Mouse (Mus musculus): Measurements from ENCODE around the gene Psors1c2.

Gene Psors1c2

DNA sequence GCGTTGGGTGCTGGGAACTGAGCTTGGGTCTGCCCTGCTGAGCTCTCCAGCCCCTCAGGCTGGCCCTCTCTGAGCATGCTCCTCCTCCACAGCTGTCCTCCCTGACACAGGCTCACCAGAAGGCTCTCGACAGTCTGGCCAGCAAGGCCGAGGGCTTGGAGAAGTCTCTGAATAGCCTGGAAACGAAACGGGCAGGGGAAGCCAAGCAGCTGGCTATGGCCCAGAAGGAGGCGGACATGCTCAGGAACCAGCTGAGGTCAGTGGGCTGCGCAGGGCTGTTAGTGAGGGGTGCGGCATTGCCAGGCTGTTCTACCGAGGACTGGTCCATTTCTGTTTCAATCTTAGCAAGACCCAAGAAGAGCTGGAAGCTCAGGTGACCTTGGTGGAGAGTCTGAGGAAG lies 8.6 kb upstream of the Psors1c2 start:
- DNase-seq = no peak

- DNase-seq = no peak
Observed at GRCm38 (mm10) chr17:35526644-35527043, 6.4 kb upstream of the Psors1c2 start.

- no peak for DNase-seq
Observed at GRCm38 (mm10) chr17:35532360-35532759, 641 bp upstream of the Psors1c2 start.

DNA sequence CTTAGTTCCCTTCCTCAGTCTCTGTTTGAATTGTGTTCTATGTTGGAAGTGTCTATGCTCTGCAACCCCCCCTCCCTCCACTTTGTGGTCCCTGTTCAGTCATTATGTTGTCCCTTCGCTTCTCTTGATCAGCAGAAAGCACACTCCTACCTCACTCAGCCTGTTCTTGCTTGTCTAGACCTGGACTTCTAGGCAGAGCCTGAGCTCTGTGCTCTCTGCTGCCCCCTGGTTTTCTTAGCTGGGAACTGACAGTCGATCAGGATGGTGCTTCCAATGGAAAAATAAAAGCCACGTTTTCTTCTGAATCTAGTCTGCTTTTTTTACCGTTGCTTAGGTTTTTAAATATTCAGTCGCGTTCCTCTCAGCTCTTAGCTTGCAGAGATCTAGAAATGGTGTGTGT lies 1.3 kb downstream of the Psors1c2 start:
- DNase-seq = peak; percentile 93

- no peak for DNase-seq
Observed at GRCm38 (mm10) chr17:35537421-35537820, 4.4 kb downstream of the Psors1c2 start.

- no peak for DNase-seq
Observed at GRCm38 (mm10) chr17:35538476-35538875, 5.5 kb downstream of the Psors1c2 start.

GRCm38 (mm10) chr17:35539540-35539939 lies 6.5 kb downstream of the Psors1c2 start:
- no peak for DNase-seq

DNA sequence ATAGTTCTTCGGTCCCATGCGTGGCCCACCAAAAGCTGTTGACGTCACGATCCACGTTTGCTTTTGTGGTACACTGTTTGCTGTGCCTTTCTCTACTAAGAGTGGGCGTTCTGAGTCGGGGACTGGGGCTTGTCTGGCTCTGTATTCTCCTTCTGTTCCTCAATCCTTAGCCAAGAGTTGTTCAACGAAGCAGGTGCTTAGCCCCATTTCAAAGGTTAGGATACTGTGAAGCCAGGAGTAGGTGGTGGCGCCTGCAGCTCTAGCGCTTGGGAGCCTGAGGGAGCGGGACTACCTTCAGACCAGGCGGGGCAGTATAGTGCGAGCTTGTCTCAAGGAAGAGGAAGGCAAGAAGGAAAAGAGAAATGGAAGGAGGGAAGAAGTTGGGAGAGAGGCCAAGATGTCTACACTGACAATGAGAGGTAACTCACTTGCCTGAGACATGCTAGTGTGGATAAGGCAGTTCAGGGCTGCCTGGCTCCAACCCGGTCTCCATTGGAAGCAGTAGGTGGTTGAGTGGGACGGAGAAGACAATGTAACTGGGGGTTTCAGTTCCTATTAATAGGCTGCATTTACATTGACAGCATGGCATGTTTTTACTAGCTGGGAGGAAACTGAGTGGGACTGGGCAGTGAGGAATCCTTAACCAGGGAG lies 9.9 kb downstream of the Psors1c2 start:
- no peak for DNase-seq

DNA sequence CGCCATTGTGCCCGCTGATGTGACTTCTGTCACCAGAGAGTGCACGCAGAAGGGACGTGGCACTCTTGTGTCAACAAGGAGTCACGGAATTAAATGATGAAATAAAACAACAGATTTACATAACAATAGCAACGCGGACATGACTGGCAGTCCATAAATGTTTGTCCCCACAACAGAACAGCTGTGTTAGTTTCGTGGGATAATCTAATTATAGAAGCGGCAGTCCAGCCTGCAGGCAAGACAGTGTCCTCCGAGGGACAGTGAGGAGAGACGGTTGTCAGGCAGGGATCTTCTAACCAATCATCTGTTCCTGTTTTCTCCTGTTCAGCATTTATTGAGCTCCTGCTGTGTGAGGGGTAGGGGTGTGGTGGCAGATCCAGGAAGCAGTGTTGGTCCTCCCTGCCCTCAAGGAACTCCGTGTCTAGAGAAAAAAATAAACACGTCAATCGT lies 10.4 kb downstream of the Psors1c2 start:
- DNase-seq = no peak

- DNase-seq = no peak
Observed at GRCm38 (mm10) chr17:35544001-35544400, 11.0 kb downstream of the Psors1c2 start.

DNA sequence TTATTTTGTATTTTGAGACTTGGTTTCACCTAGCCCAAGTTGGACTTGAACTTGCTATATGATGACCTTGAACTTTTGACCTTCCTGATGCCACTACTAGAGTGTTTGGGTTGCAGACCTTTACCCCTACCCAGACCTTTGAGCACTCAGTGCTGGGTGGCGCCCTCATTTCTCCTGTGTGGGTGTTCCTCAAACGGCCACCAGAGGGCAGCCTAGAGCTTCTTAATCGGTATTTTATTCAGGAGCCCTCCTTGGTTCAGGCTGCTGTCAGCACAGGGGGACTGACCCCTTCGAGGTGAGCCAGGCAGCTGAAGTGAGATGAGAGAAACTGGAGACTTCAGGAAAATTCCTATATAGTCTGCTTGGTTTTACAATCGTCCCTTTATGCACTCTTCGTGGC lies 11.7 kb downstream of the Psors1c2 start:
- no peak for DNase-seq

- no peak for DNase-seq
Observed at GRCm38 (mm10) chr17:35547465-35547864, 14.5 kb downstream of the Psors1c2 start.

GRCm38 (mm10) chr17:35548636-35549035 lies 15.6 kb downstream of the Psors1c2 start:
- DNase-seq = no peak

- DNase-seq = peak; percentile 99
Observed at GRCm38 (mm10) chr17:35549437-35550142, 16.6 kb downstream of the Psors1c2 start.

DNA sequence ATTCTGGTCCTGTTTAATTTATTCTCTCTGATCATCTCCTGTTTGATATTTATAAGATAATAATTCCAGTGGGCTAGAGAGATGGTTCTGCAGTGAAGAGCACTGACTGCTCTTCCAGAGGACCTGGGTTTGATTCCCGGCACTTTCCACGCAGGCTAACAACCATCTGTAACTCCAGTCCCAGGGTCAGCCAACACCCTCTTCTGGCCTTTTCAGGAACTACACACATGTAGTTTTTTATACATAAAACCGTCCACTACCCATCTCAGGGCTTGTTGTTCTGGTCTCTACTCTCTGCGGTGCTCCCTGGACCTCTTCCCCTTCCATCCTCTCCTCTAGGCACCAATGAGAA lies 17.1 kb downstream of the Psors1c2 start:
- no peak for DNase-seq

DNA sequence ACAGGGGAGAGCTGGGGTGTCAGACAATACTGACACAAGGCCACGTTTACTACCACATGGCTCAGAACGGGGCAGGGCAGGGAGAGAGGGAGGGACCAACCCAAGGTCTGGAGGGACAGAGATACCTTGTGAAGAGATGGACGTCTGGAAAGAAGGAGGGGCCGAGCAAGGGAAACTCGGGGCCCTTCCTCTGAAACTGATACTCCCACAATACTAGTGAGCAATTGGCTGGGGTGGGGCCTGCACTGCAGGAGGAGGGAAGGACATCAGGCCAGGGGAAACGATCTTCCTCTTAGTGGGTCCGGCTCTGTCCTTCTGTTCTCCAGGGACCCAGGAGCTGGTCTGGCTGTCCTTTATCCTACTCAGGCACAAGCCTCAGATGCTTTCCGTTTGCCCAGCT lies 17.9 kb downstream of the Psors1c2 start:
- DNase-seq = no peak

DNA sequence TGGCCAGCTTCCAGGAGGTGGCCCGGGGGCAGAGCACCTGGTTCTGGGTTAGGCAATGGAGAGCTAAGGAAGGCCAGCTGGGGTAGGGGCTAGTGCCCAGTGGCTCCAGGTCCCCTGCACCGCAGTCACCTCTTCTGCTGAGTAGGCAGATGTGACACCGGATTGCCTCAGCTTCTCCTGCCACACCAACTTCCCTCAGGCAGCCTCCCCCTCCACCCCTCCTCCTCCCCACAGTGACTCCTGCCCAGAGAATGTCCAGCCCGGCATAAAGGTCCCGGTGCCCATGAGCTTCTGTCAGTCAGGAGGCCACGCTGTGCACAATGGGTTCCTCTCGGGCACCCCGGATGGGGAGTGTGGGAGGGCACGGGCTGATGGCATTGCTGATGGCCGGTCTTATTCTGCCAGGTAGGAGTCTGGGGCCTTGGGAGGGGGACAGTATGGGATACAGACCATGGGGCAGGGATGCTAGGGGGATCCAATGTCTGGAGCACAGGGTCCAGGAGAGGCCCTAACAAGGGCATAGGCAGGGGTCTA lies 18.9 kb downstream of the Psors1c2 start, which contains the start of gene Cdsn:
Gene Cdsn (plus strand): TSS at position 248 of the 534 bp plus-strand sequence.
- DNase-seq = no peak

GRCm38 (mm10) chr17:35554321-35554720 lies 21.3 kb downstream of the Psors1c2 start:
- no peak for DNase-seq

GRCm38 (mm10) chr17:35554761-35555397 lies 21.9 kb downstream of the Psors1c2 start:
- DNase-seq = no peak

DNA sequence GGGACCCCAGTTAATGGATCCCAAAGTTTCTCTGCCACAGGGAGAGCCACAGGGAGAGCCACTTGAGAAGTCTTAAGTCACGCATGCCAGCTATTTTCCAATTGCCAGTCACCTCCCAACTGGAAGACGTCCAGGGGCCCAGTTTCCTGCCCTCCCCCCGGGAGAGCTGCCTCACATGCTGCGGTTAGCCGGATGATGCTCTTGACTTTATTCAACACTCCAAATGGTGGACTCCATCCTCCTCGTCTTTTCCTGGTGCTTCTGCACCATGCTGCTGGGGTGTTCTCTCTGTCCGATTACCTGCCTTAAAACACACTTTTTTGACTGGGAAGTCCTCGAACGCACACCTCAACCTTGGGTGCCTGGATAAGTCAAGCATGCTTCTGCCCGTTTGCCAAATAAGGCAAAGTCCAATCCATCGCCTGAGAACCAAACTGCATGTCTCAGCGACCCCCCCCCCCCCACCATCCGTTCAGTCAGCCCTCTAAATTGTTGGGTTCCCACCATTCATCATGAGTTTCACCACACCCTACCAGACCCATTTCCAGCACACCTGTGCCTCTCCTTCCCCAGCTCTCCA lies 23.3 kb downstream of the Psors1c2 start:
- no peak for DNase-seq

DNA sequence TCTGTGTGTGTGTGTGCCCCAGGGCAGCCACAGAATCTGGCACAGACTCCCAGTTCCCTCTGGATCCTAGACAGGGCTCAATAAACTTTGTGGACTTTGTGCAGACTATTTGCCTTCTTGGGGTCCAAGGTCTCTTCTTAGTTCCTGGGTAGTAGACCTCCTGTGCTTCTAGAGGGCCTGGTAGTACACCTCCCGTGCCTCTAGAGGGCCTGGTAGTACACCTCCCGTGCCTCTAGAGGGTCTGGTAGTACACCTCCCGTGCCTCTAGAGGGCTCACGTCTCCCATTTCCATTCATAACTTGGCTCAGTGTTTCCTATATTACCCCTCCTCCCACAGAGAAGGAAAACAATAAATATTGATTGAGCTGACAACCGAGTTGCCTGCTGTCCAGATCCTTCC lies 23.8 kb downstream of the Psors1c2 start:
- DNase-seq = no peak

DNA sequence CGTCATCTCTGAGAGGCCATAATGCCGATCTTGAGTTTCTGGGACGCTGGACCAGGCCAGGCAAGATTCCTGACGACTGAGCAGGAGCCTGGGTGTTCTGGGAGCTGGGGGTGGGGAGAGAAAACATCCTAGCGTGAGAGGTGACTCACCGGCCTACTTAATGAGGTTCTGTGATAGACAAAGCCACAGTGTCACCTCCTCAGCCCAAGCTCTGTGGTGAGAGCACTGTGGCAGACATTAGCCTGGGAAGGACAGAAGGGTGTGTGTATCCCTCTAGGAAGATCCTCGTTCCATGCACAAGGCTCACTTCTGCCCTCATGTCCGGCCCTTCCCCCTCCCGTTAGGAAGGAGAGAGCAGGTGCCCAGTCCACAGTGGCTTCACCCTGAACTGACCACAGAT lies 24.4 kb downstream of the Psors1c2 start:
- no peak for DNase-seq

DNA sequence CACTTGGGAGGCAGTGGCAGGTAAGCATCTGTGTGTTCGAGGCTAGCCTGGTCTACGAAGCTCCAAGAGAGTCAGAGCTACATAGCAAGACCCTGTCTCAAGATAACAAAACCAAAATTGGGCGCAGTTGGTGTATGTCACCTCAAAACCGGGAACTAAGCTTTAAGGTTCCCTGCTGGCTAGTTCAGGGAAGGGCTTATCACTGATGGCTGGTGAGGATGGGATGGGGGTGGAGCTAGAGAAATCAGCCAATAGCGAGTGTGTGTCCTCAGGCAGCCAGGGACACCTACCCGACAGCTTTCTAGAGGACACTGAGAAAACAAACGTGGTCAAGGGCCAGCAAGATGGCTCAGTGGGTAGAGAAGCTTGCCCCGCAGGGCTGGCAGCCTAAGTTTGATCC lies 25.2 kb downstream of the Psors1c2 start:
- no peak for DNase-seq

GRCm38 (mm10) chr17:35567150-35567549 lies 34.1 kb downstream of the Psors1c2 start, which contains the start of gene 2300002M23Rik:
Gene 2300002M23Rik (plus strand): TSS chr17:35567450.
- no peak for DNase-seq
